Mouse (Mus musculus) forebrain, embryonic 14.5 days (tissue): ENCODE results near the gene Myocos. TPM values are rescaled to one million over a fixed set of nuclear protein-coding genes. Genes with fewer than 3 reads are reported as not detected.

Source experiments
- ATAC-seq: fragments of 200-750 bp; cut with Nextera tagmentation; 2 replicates; pipeline ENCODE4 v1.8.0; 2017; ENCODE audit warnings: mild to moderate bottlenecking, moderate library complexity
- DNase-seq: peaks from one replicate; pipeline ENCODE4 v3.0.0-alpha.2; 2015; ENCODE audit warnings: low spot score
- H3K27ac ChIP-seq: fragments of 300-500 bp; sonication (generic); 2 replicates; pipeline ENCODE4 v1.5.1; 2014; ENCODE audit warnings: low read depth, mild to moderate bottlenecking, control low read depth, low read length, moderate library complexity
- H3K27me3 ChIP-seq: fragments of 300-500 bp; sonication (generic); replicated peaks from 2 replicates; pipeline ENCODE4 v1.6.1; 2014; ENCODE audit warnings: low read length, control low read depth, mixed read lengths; ENCODE audit not compliant: control insufficient read depth, insufficient read depth
- H3K36me3 ChIP-seq: fragments of 300-500 bp; sonication (generic); 2 replicates; pipeline ENCODE4 v1.6.1; 2014; ENCODE audit warnings: low read length, control low read depth; ENCODE audit not compliant: control insufficient read depth, insufficient read depth
- H3K4me1 ChIP-seq: fragments of 300-500 bp; sonication (generic); 2 replicates; pipeline ENCODE4 v1.6.1; 2014; ENCODE audit warnings: antibody characterized with exemption, low read length, control low read depth; ENCODE audit not compliant: control insufficient read depth, insufficient read depth
- H3K4me2 ChIP-seq: fragments of 300-500 bp; sonication (generic); 2 replicates; pipeline ENCODE4 v1.6.1; 2014; ENCODE audit warnings: mild to moderate bottlenecking, control low read depth, low read length
- H3K4me3 ChIP-seq: fragments of 300-500 bp; sonication (generic); 2 replicates; pipeline ENCODE4 v1.5.1; 2014; ENCODE audit warnings: low read depth, low read length, control low read depth
- H3K9ac ChIP-seq: fragments of 300-500 bp; sonication (generic); 2 replicates; pipeline ENCODE4 v1.6.1; 2014; ENCODE audit warnings: mild to moderate bottlenecking, low read length, control low read depth, moderate library complexity
- H3K9me3 ChIP-seq: fragments of 300-500 bp; sonication (generic); replicated peaks from 2 replicates; pipeline ENCODE4 v1.6.1; 2016; ENCODE audit warnings: low read length, control low read depth, mixed read lengths; ENCODE audit not compliant: control insufficient read depth
- WGBS: fragments of 180-500 bp; shearing (Covaris S2); extraction: QIAGEN DNeasy Blood & Tissue Kit; methylation state at CpG from one replicate; pipeline ENCODE4 v1.1.7; 2014; 5-methylcytosine and 5-hydroxymethylcytosine counted together
- polyA plus RNA-seq: library from polyadenylated mRNA; unstranded; fragments of >200 nt; fragmentation: Nextera tagmentation; extraction: Ambion mirVana; gene quantifications from 2 replicates; pipeline ENCODE4 v1.2.1, GENCODE M21; 2014

The Myocos gene
- polyA plus RNA-seq: not detected in 2 replicates

DNA sequence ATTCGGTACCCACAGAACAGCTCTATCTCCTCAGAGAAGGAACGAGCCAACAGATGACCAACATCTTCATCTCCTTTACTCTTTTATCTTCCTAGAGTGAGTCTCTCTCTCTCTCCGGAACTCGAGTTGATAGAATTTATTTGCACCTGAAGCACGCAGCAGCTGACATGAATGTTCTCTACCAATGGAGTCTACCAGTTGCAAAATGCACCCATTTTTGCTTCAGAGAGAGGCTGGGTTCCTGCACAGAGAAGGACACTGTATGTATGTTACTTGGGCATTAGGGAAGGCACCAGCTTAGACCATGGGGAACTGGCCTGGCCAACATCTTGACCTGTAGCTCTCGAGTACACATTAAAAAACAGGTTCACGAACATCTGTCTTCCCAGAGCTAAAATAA lies at the start of gene Myocos:
TSS of gene Myocos (minus strand) at position 101 of the 400 bp plus-strand sequence.
- 94% methylated on average over 7 of the region's 7 CpGs for WGBS
- Histone ChIP-seq H3K27ac (no peak within 1 kb of the TSS), H3K4me1 (no peaks in the 10 kb centered on the region), H3K4me2 (no peak within 1 kb of the TSS), H3K9ac (no peak within 1 kb of the TSS), H3K27me3 (no peaks in the 10 kb centered on the region), H3K9me3 (no peaks in the 10 kb centered on the region), H3K4me3 (no peak within 1 kb of the TSS), H3K36me3 (no peaks in the 10 kb centered on the region)
- DNase-seq (no peak), ATAC-seq (no peak)

DNA sequence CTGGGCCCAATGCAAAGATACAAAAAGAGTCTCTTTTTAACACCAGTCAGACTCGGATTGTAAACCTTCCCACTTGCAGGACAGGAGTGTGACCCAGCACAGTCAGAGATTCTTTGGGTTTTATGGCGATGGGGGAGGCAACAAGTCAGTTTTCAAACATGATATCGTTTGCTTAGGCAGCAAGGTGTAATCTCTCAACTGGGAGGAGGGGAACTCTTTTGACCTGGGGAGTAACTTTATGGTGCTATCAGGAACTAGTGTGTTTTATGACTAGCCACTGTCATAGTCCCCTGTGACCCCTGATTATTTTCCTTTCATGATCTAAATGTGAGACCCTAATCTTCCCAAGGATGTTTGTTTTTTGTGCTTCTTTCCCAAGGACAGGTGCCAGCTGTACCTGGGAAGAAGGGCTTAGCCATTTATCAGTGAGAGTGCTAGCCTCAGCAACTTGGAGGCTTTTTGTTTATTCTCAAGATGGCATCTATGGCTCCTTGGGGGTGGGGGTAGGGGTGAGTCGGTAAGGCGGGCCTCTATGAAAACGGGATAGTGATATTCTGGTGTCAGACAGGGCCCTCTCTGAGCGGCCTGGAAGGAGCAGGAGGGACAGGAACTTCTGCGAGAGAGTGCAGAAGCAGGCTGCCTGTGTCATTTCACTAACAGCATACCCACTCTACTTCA lies 42.5 kb upstream of the Myocos start:
- H3K27ac ChIP-seq: no peak overlapping the region
- H3K36me3 ChIP-seq: peaks cover 75% of the 10 kb centered on the region
- 89% methylated on average over 8 of the region's 8 CpGs for WGBS

DNA sequence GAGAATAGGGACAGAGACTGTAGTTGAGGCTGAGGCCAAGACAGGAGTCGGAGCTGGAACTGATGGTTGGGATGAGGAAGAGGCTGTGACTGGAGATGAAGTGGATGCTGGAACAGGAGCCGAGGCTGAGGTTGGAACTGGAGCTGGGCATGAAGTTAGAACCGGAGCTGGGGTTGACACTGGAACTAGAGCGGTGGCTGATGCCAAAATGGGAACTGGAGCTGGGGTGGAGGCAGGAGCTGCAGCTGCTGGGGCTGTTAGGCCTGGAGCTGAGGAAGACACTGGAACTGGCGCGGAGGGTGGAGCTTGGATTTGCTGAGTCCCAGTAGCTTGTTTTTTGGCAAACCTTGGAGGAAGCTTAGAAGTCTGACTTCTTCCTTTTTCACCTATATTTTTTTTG lies 39.8 kb upstream of the Myocos start:
- Histone ChIP-seq H3K4me3 (no peak overlapping the region), H3K27me3 (no peaks in the 10 kb centered on the region), H3K36me3 (peaks cover 77% of the 10 kb centered on the region), H3K9me3 (no peaks in the 10 kb centered on the region), H3K4me2 (no peak overlapping the region), H3K4me1 (no peaks in the 10 kb centered on the region), H3K9ac (no peak overlapping the region), H3K27ac (no peak overlapping the region)
- DNase-seq (no peak), ATAC-seq (no peak)
- 95% methylated on average over 6 of the region's 6 CpGs for WGBS

More for the DNA sequence above, 42.5 kb upstream of the Myocos start:
- DNase-seq (no peak), ATAC-seq (no peak)
- H3K9me3 ChIP-seq: no peaks in the 10 kb centered on the region
- H3K4me3 ChIP-seq: no peak overlapping the region
- no peak overlapping the region for H3K9ac ChIP-seq
- H3K4me1 ChIP-seq: no peaks in the 10 kb centered on the region
- no peaks in the 10 kb centered on the region for H3K27me3 ChIP-seq
- H3K4me2 ChIP-seq: no peak overlapping the region

DNA sequence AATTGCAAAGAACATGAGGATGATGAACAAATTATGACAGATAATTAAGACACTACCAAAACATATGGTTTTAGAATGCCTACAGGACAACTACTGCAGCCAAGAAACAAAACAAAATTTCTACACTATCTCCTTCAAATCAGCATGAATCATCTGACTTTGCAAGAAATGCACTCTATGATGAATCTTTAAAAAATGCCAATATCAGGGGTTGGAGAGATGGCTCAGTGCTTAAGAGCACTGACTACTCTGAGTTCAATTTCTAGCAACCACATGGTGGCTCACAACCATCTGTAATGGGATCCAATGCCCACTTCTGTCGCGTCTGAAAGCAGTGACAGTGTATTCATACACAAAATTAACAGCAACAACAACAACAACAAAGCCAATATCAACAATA lies 35.7 kb upstream of the Myocos start:
- Histone ChIP-seq H3K4me1 (no peaks in the 10 kb centered on the region), H3K4me3 (no peak overlapping the region), H3K36me3 (peaks cover 87% of the 10 kb centered on the region), H3K4me2 (no peak overlapping the region), H3K9me3 (no peaks in the 10 kb centered on the region), H3K9ac (no peak overlapping the region), H3K27me3 (no peaks in the 10 kb centered on the region), H3K27ac (no peak overlapping the region)
- WGBS: 85% methylated on average over 2 of the region's 2 CpGs
- ATAC-seq (no peak), DNase-seq (no peak)

GRCm38 (mm10) chr1:162665486-162666174 lies 7.6 kb upstream of the Myocos start:
- H3K27me3 ChIP-seq: no peaks in the 10 kb centered on the region
- H3K4me3 ChIP-seq: 0 out of 2 replicates have a peak overlapping the region, but pooled peaks have one; percentile 9
- H3K9ac ChIP-seq: peak overlapping the region; percentile 43
- ATAC-seq (peak; percentile 72), DNase-seq (peak; percentile 1)
- no peaks in the 10 kb centered on the region for H3K4me1 ChIP-seq
- no peaks in the 10 kb centered on the region for H3K9me3 ChIP-seq
- no peak overlapping the region for H3K27ac ChIP-seq
- 3% methylated on average over 11 of the region's 11 CpGs for WGBS
- peaks cover 9% of the 10 kb centered on the region; the same call in 1 of the 2 replicates for H3K36me3 ChIP-seq
- peak overlapping the region; percentile 45 for H3K4me2 ChIP-seq

DNA sequence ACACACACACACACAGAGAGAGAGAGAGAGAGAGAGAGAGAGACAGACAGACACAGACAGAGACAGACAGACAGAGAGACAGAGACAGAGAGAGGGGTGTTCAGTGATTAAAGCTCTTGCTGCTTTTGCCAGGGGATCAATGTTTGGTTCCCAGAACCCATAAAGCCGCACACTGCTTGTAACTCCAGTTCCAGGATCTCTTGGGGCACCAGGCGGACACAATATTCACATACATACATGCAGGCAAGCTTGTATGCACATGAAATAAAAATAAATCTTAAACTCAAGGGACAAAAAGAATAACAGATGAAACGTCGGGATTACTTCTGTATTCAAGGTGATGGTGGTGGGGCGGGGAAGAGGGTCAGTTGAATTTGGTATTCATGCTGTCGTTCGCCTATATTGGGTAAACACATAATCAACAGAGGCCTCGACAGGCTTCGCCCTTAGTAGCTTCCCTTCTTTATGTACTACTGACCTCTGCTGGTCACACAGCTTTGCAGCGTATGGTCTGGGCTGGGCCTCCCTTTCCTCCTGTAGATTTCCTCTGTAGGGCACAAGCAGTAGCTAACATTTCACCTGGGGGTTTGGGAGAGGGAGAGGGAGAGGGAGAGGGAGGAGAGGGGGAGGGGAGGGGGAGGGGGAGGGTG lies 6.9 kb upstream of the Myocos start:
- Histone ChIP-seq H3K36me3 (peaks cover 2% of the 10 kb centered on the region; the same call in 1 of the 2 replicates), H3K27ac (no peak overlapping the region), H3K27me3 (no peaks in the 10 kb centered on the region), H3K9ac (no peak overlapping the region), H3K9me3 (no peaks in the 10 kb centered on the region), H3K4me3 (no peak overlapping the region), H3K4me2 (peak overlapping the region; percentile 45; the same call in 1 of the 2 replicates), H3K4me1 (no peaks in the 10 kb centered on the region)
- WGBS: 15% methylated on average over 10 of the region's 10 CpGs
- ATAC-seq (peak; percentile 98), DNase-seq (peak; percentile 92)

DNA sequence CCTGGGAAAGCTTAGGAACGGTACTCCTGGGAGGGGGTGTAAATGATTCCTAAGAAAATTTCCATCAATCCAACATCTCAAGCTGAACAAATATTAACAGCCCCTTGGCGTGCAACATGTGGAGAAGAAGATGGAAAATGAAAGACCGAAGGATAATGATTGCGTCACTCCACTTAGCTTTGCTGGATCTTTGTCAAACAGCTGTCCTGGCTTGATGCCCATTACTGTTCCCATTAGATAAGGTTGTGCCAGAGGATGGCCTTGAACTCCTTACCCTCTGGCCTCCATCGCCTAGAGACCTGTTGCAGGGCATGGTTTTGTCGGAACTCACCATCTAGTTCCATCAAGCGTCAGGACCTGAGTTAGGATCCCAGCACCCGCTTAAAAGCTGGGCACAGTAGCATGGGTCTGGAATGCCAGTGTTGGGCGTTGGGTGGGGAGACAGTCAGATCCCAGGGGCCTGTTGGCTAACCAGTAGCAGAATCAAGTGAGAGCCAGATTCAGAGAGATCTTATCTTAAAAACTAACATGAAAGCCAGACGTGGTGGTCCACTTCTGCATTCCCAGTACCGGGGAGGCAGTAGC lies 2.3 kb upstream of the Myocos start:
- no peak overlapping the region for H3K4me2 ChIP-seq
- no peak overlapping the region for H3K27ac ChIP-seq
- H3K4me3 ChIP-seq: no peak overlapping the region
- H3K36me3 ChIP-seq: no peaks in the 10 kb centered on the region
- no peak overlapping the region for H3K9ac ChIP-seq
- H3K27me3 ChIP-seq: no peaks in the 10 kb centered on the region
- H3K9me3 ChIP-seq: no peaks in the 10 kb centered on the region
- no peak for ATAC-seq
- WGBS: 92% methylated on average over 11 of the region's 11 CpGs
- DNase-seq: no peak
- no peaks in the 10 kb centered on the region for H3K4me1 ChIP-seq

GRCm38 (mm10) chr1:162648416-162648815 lies 9.6 kb downstream of the Myocos start:
- no peaks in the 10 kb centered on the region for H3K36me3 ChIP-seq
- ATAC-seq (no peak), DNase-seq (no peak)
- H3K4me3 ChIP-seq: no peak overlapping the region
- 95% methylated on average over 14 of the region's 14 CpGs for WGBS
- H3K27me3 ChIP-seq: no peaks in the 10 kb centered on the region
- no peak overlapping the region for H3K4me2 ChIP-seq
- no peaks in the 10 kb centered on the region for H3K4me1 ChIP-seq
- H3K27ac ChIP-seq: no peak overlapping the region
- no peaks in the 10 kb centered on the region for H3K9me3 ChIP-seq
- no peak overlapping the region for H3K9ac ChIP-seq
